Mouse (Mus musculus) intestine, embryonic 15.5 days (tissue): ENCODE measurements around the gene Sp2. TPM values are rescaled to one million over a fixed set of nuclear protein-coding genes. Genes with fewer than 3 reads are reported as not detected.

Experiments
- ATAC-seq: fragments of 200-750 bp; cut with Nextera tagmentation; 2 replicates; pipeline ENCODE4 v1.8.0; 2017; ENCODE audit warnings: moderate TSS enrichment, moderate library complexity
- H3K27ac ChIP-seq: fragments of 300-500 bp; sonication (generic); 2 replicates; pipeline ENCODE4 v1.5.1; 2015; ENCODE audit warnings: mild to moderate bottlenecking, inconsistent platforms
- H3K27me3 ChIP-seq: fragments of 300-500 bp; sonication (generic); replicated peaks from 2 replicates; pipeline ENCODE4 v1.6.1; 2015; ENCODE audit warnings: inconsistent platforms
- H3K36me3 ChIP-seq: fragments of 300-500 bp; sonication (generic); 2 replicates; pipeline ENCODE4 v1.6.1; 2015; ENCODE audit warnings: inconsistent platforms
- H3K4me1 ChIP-seq: fragments of 300-500 bp; sonication (generic); replicated peaks from 2 replicates; pipeline ENCODE4 v1.6.1; 2015; ENCODE audit warnings: inconsistent platforms
- H3K4me2 ChIP-seq: fragments of 300-500 bp; sonication (generic); replicated peaks from 2 replicates; pipeline ENCODE4 v1.6.1; 2015; ENCODE audit warnings: mild to moderate bottlenecking, inconsistent platforms
- H3K4me3 ChIP-seq: fragments of 300-500 bp; sonication (generic); replicated peaks from 2 replicates; pipeline ENCODE4 v1.5.1; 2015; ENCODE audit warnings: inconsistent platforms
- H3K9ac ChIP-seq: fragments of 300-500 bp; sonication (generic); 2 replicates; pipeline ENCODE4 v1.6.1; 2015; ENCODE audit warnings: inconsistent platforms
- H3K9me3 ChIP-seq: fragments of 300-500 bp; sonication (generic); 2 replicates; pipeline ENCODE4 v1.6.1; 2016; ENCODE audit warnings: inconsistent platforms
- WGBS: fragments of 180-500 bp; shearing (Covaris S2); methylation state at CpG from one replicate; pipeline ENCODE4 v1.1.7; 2015; 5-methylcytosine and 5-hydroxymethylcytosine counted together
- polyA plus RNA-seq: library from polyadenylated mRNA; unstranded; fragments of >200 nt; fragmentation: Nextera tagmentation; extraction: Ambion mirVana; gene quantifications from 2 replicates; pipeline ENCODE4 v1.2.1, GENCODE M21; 2015

Sp2 gene
- polyA plus RNA-seq, 1 experiment from 2014 or later, result 15.1 TPM

- Histone ChIP-seq H3K4me2 (peak overlapping the region; percentile 52), H3K9ac (0 out of 2 replicates have a peak overlapping the region, but pooled peaks have one; percentile 62), H3K4me1 (peaks cover 13% of the 10 kb centered on the region; the same call in 1 of the 2 replicates)
These were observed 54.1 kb downstream of the Sp2 start for GRCm38 (mm10) chr11:96928691-96929090.

GRCm38 (mm10) chr11:96928088-96928487, 54.7 kb downstream of the Sp2 start, which contains the start of gene Prr15l:
Gene Prr15l (plus strand): TSS chr11:96928104.
- no peak for ATAC-seq
- WGBS, result 54% methylated on average over 2 of the region's 2 CpGs
- Histone ChIP-seq H3K4me2 (peak within 1 kb of the TSS; percentile 52), H3K9ac (0 out of 2 replicates have a peak within 1 kb of the TSS, but pooled peaks have one; percentile 62), H3K27me3 (no peaks in the 10 kb centered on the region), H3K4me1 (peaks cover 13% of the 10 kb centered on the region; the same call in 1 of the 2 replicates), H3K36me3 (no peaks in the 10 kb centered on the region), H3K27ac (peak within 1 kb of the TSS; percentile 98), H3K9me3 (no peaks in the 10 kb centered on the region), H3K4me3 (peak within 1 kb of the TSS; percentile 44)

More at GRCm38 (mm10) chr11:96928691-96929090, 54.1 kb downstream of the Sp2 start:
- H3K9me3 ChIP-seq, result no peaks in the 10 kb centered on the region
- H3K36me3 ChIP-seq, result no peaks in the 10 kb centered on the region
- WGBS, result 6% methylated on average over 5 of the region's 5 CpGs
- peak overlapping the region; percentile 44 for H3K4me3 ChIP-seq
- peak overlapping the region; percentile 98 for H3K27ac ChIP-seq
- ATAC-seq, result peak; percentile 80
- no peaks in the 10 kb centered on the region for H3K27me3 ChIP-seq

- Histone ChIP-seq H3K27me3 (no peaks in the 10 kb centered on the region), H3K9me3 (no peaks in the 10 kb centered on the region), H3K4me1 (peaks cover 11% of the 10 kb centered on the region; the same call in 1 of the 2 replicates), H3K9ac (no peak overlapping the region), H3K36me3 (no peaks in the 10 kb centered on the region), H3K4me3 (no peak overlapping the region), H3K27ac (0 out of 2 replicates have a peak overlapping the region, but pooled peaks have one; percentile 48), H3K4me2 (no peak overlapping the region)
- ATAC-seq, result no peak
- 79% methylated on average over 5 of the region's 5 CpGs for whole genome bisulfite sequencing
These were observed 56.2 kb downstream of the Sp2 start for GRCm38 (mm10) chr11:96926587-96926986.

- Histone ChIP-seq H3K27ac (peak overlapping the region; percentile 69), H3K36me3 (no peaks in the 10 kb centered on the region), H3K9ac (no peak overlapping the region), H3K4me2 (no peak overlapping the region), H3K9me3 (no peaks in the 10 kb centered on the region), H3K4me1 (peaks cover 9% of the 10 kb centered on the region; the same call in 1 of the 2 replicates), H3K4me3 (no peak overlapping the region), H3K27me3 (no peaks in the 10 kb centered on the region)
- ATAC-seq, result peak; percentile 37
- WGBS, result 68% methylated on average over 12 of the region's 12 CpGs
These were observed 57.1 kb downstream of the Sp2 start for GRCm38 (mm10) chr11:96925469-96926148.

- Histone ChIP-seq H3K4me1 (peaks cover 10% of the 10 kb centered on the region; the same call in 1 of the 2 replicates), H3K4me2 (no peak overlapping the region), H3K9ac (no peak overlapping the region), H3K9me3 (no peaks in the 10 kb centered on the region), H3K27ac (no peak overlapping the region), H3K27me3 (no peaks in the 10 kb centered on the region), H3K4me3 (no peak overlapping the region), H3K36me3 (no peaks in the 10 kb centered on the region)
- WGBS, result 75% methylated on average over 11 of the region's 11 CpGs
- ATAC-seq, result no peak
These were observed 57.9 kb downstream of the Sp2 start for GRCm38 (mm10) chr11:96924861-96925260.

- no peaks in the 10 kb centered on the region for H3K9me3 ChIP-seq
- H3K4me3 ChIP-seq, result no peak overlapping the region
- no peak overlapping the region for H3K4me2 ChIP-seq
- no peaks in the 10 kb centered on the region for H3K27me3 ChIP-seq
- 44% methylated on average over 6 of the region's 6 CpGs for whole genome bisulfite sequencing
- H3K36me3 ChIP-seq, result no peaks in the 10 kb centered on the region
- peak overlapping the region; percentile 13; the same call in 1 of the 2 replicates for H3K27ac ChIP-seq
- peaks cover 10% of the 10 kb centered on the region for H3K4me1 ChIP-seq
- no peak overlapping the region for H3K9ac ChIP-seq
- no peak for ATAC-seq
These were observed 63.8 kb downstream of the Sp2 start for GRCm38 (mm10) chr11:96919003-96919402.

GRCm38 (mm10) chr11:96917415-96917814, 65.3 kb downstream of the Sp2 start:
- Histone ChIP-seq H3K27ac (peak overlapping the region; percentile 4), H3K36me3 (no peaks in the 10 kb centered on the region), H3K4me2 (no peak overlapping the region), H3K9ac (no peak overlapping the region), H3K4me1 (peaks cover 10% of the 10 kb centered on the region), H3K27me3 (no peaks in the 10 kb centered on the region), H3K9me3 (no peaks in the 10 kb centered on the region), H3K4me3 (no peak overlapping the region)
- 74% methylated on average over 6 of the region's 6 CpGs for WGBS
- ATAC-seq, result peak; percentile 35; the same call in 1 of the 2 replicates

GRCm38 (mm10) chr11:96916885-96917396, 65.8 kb downstream of the Sp2 start:
- H3K9ac ChIP-seq, result no peak overlapping the region; the same call in 1 of the 2 replicates

GRCm38 (mm10) chr11:96916044-96916884, 66.5 kb downstream of the Sp2 start, which contains the start of gene Cdk5rap3:
Gene Cdk5rap3 (minus strand): TSS chr11:96916496.
- H3K4me3 ChIP-seq, result peak within 1 kb of the TSS; percentile 72
- H3K4me2 ChIP-seq, result peak within 1 kb of the TSS; percentile 79
- WGBS, result under 1% methylated on average over 55 of the region's 55 CpGs
- H3K36me3 ChIP-seq, result peaks cover 4% of the 10 kb centered on the region; the same call in 1 of the 2 replicates
- peak within 1 kb of the TSS; percentile 65 for H3K9ac ChIP-seq
- no peaks in the 10 kb centered on the region for H3K9me3 ChIP-seq
- H3K27ac ChIP-seq, result peak within 1 kb of the TSS; percentile 83
- H3K27me3 ChIP-seq, result no peaks in the 10 kb centered on the region
- peak; percentile 97 for ATAC-seq
- peaks cover 10% of the 10 kb centered on the region for H3K4me1 ChIP-seq

More at GRCm38 (mm10) chr11:96916885-96917396, 65.8 kb downstream of the Sp2 start:
- peaks cover 10% of the 10 kb centered on the region for H3K4me1 ChIP-seq
- H3K9me3 ChIP-seq, result no peaks in the 10 kb centered on the region
- peak overlapping the region; percentile 29 for H3K4me3 ChIP-seq
- H3K27me3 ChIP-seq, result no peaks in the 10 kb centered on the region
- no peaks in the 10 kb centered on the region for H3K36me3 ChIP-seq
- peak overlapping the region; percentile 4; the same call in 1 of the 2 replicates for H3K27ac ChIP-seq
- peak overlapping the region; percentile 53 for H3K4me2 ChIP-seq
- WGBS, result 32% methylated on average over 13 of the region's 13 CpGs
- peak; percentile 6; the same call in 1 of the 2 replicates for ATAC-seq

- Histone ChIP-seq H3K4me3 (no peak overlapping the region), H3K27me3 (no peaks in the 10 kb centered on the region), H3K36me3 (peaks cover 8% of the 10 kb centered on the region; the same call in 1 of the 2 replicates), H3K27ac (no peak overlapping the region), H3K9me3 (no peaks in the 10 kb centered on the region), H3K9ac (no peak overlapping the region), H3K4me1 (peaks cover 12% of the 10 kb centered on the region), H3K4me2 (no peak overlapping the region)
- ATAC-seq, result no peak
- 84% methylated on average over 11 of the region's 11 CpGs for WGBS
These were observed 70.1 kb downstream of the Sp2 start for GRCm38 (mm10) chr11:96912682-96913081.

GRCm38 (mm10) chr11:96910003-96910402, 72.8 kb downstream of the Sp2 start:
- no peaks in the 10 kb centered on the region for H3K9me3 ChIP-seq
- H3K4me1 ChIP-seq, result 0 out of 2 replicates have a peak, but pooled peaks cover 6% of the 10 kb centered on the region
- no peak overlapping the region for H3K4me3 ChIP-seq
- peak; percentile 65 for ATAC-seq
- H3K27me3 ChIP-seq, result no peaks in the 10 kb centered on the region
- peaks cover 11% of the 10 kb centered on the region; the same call in 1 of the 2 replicates for H3K36me3 ChIP-seq
- H3K27ac ChIP-seq, result no peak overlapping the region
- 26% methylated on average over 7 of the region's 7 CpGs for WGBS
- H3K9ac ChIP-seq, result no peak overlapping the region
- no peak overlapping the region for H3K4me2 ChIP-seq
